Mouse (Mus musculus) limb, embryonic 14.5 days (tissue): ENCODE results near the gene Smim6. TPM values are rescaled to one million over a fixed set of nuclear protein-coding genes. Genes with fewer than 3 reads are reported as not detected.

ENCODE experiments used
- ATAC-seq: fragments of 200-750 bp; cut with Nextera tagmentation; 2 replicates; pipeline ENCODE4 v1.8.0; 2017; ENCODE audit warnings: low read depth, moderate number of reproducible peaks, moderate TSS enrichment; ENCODE audit not compliant: low FRiP score
- DNase-seq: peaks from one replicate; pipeline ENCODE4 v3.0.0-alpha.2; 2015; ENCODE audit warnings: low spot score
- H3K27ac ChIP-seq: fragments of 300-500 bp; sonication (generic); replicated peaks from 2 replicates; pipeline ENCODE4 v1.5.1; 2014; ENCODE audit warnings: low read depth, mild to moderate bottlenecking, low read length, moderate library complexity, mixed read lengths
- H3K27me3 ChIP-seq: fragments of 300-500 bp; sonication (generic); 2 replicates; pipeline ENCODE4 v1.6.1; 2014; ENCODE audit warnings: low read length, mixed read lengths; ENCODE audit not compliant: control insufficient read depth, insufficient read depth
- H3K36me3 ChIP-seq: fragments of 300-500 bp; sonication (generic); 2 replicates; pipeline ENCODE4 v1.6.1; 2014; ENCODE audit warnings: mild to moderate bottlenecking, low read length, moderate library complexity, mixed read lengths; ENCODE audit not compliant: control insufficient read depth, insufficient read depth
- H3K4me1 ChIP-seq: fragments of 300-500 bp; sonication (generic); 2 replicates; pipeline ENCODE4 v1.6.1; 2014; ENCODE audit warnings: antibody characterized with exemption, low read length, mixed read lengths; ENCODE audit not compliant: control insufficient read depth, insufficient read depth
- H3K4me2 ChIP-seq: fragments of 300-500 bp; sonication (generic); replicated peaks from 2 replicates; pipeline ENCODE4 v1.6.1; 2014; ENCODE audit warnings: low read depth, mild to moderate bottlenecking, low read length, moderate library complexity; ENCODE audit not compliant: severe bottlenecking
- H3K4me3 ChIP-seq: fragments of 300-500 bp; sonication (generic); replicated peaks from 2 replicates; pipeline ENCODE4 v1.5.1; 2014; ENCODE audit warnings: low read length
- H3K9ac ChIP-seq: fragments of 300-500 bp; sonication (generic); 2 replicates; pipeline ENCODE4 v1.6.1; 2014; ENCODE audit warnings: mild to moderate bottlenecking, low read depth, low read length, moderate library complexity; ENCODE audit not compliant: severe bottlenecking
- H3K9me3 ChIP-seq: fragments of 300-500 bp; sonication (generic); 2 replicates; pipeline ENCODE4 v1.6.1; 2016; ENCODE audit warnings: low read length; ENCODE audit not compliant: control insufficient read depth
- POLR2A ChIP-seq: fragments of 200-500 bp; IDR thresholded peaks from 2 replicates; pipeline ENCODE4 v1.8.0; 2012; ENCODE audit warnings: inconsistent platforms, mild to moderate bottlenecking, moderate library complexity, borderline replicate concordance; ENCODE audit not compliant: insufficient read depth, insufficient read length; ENCODE audit errors: extremely low read depth
- WGBS: fragments of 180-500 bp; shearing (Covaris S2); extraction: QIAGEN DNeasy Blood & Tissue Kit; methylation state at CpG from one replicate; pipeline ENCODE4 v1.1.7; 2014; 5-methylcytosine and 5-hydroxymethylcytosine counted together
- polyA plus RNA-seq, 2 experiments: library from polyadenylated mRNA; depleted of rRNA in 1 of 2; stranded (reverse) in 1 of 2; unstranded in 1 of 2; fragments of >200 nt; fragmentation: Nextera tagmentation in 1 of 2; extraction: Ambion mirVana in 1 of 2; gene quantifications; 2 replicates each; pipeline versions ENCODE4 v1.2.1 to v1.2.3; 2012 to 2014

Smim6 gene
- polyA plus RNA-seq, 2 experiments, result 0.52 to 0.89 TPM

DNA sequence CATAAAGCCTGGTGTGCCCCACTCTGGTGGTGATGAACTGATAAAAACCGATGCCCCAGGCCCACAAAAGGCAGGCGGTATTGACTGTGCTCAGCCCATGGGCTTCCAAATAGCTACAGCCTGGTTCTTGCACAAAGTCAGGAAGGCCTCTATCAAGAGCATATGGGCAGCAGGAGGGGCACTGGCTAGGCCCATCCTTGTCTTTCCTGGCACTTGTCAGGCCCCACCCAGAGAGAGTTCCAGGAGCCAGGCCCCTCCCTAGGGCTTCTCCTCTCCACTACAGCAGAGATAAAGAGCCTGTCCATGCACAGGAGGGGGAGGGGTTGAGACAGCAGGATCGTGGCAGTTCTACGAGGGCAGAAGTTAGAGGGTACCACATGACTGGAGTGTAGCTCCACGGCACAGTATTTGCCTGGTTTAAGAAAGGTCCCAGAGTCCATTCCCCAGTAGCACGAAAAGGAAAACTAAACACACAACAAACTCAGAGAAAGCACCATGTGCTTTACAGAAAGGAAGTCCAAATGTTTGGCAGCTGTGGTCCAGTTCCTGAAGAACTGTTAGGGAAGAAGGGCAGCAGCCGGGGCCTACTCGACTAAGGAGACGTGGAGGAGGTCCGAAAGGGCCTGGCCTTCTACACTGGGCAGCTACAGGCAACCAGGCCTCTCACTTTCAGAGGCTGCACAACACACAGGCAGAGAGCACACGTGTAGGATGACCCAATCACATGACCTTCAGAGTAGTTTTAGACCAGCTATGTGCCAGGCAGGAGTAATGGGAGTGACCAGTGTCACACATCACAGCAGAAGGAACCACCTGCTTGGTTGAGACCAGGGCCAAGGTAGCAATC lies 8.2 kb upstream of the Smim6 start:
- Histone ChIP-seq H3K27ac (no peak overlapping the region), H3K4me2 (no peak overlapping the region), H3K27me3 (no peaks in the 10 kb centered on the region), H3K4me3 (no peak overlapping the region), H3K9ac (no peak overlapping the region), H3K4me1 (peaks cover 12% of the 10 kb centered on the region; the same call in 1 of the 2 replicates), H3K9me3 (no peaks in the 10 kb centered on the region), H3K36me3 (peaks cover 3% of the 10 kb centered on the region; the same call in 1 of the 2 replicates)
- DNase-seq (no peak), ATAC-seq (no peak)
- no peak for TF ChIP-seq POLR2A
- WGBS, result 79% methylated on average over 11 of the region's 11 CpGs

DNA sequence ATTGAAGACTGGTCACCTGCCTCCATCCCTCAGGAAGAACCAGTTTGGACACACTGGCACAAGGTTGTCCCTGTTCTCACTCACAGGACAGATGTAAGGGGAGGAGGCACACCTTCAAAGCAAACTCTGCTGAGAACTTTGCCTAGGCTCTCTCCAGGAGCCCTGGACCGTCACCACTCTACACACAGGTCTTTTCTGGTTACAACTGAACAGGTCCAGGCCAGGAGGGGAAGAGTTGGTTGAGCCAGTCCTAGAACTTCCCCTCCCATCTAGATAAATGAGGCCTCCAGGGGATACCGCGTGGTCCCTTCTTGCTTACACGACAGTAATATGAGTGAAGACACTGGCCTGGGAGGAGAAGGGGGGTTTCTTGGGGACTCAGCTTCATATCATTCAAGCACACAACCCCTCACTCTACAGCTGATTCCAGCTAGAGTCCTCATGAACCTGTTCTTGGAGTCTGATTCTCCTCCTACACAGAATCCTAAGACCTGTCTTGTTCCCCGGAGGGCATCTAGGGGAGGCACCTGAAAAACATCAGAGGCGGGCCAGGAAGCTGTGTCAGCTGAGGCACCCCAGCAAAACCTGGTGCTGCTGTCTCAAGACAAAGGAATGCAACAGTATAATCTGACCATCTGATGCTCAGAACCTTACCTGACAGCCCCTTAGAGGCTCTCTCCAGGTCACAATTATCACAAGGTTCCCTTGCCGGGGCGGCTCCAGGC lies 7.4 kb upstream of the Smim6 start:
- no peak for TF ChIP-seq POLR2A
- Histone ChIP-seq H3K4me1 (peaks cover 12% of the 10 kb centered on the region; the same call in 1 of the 2 replicates), H3K9me3 (no peaks in the 10 kb centered on the region), H3K4me2 (no peak overlapping the region), H3K9ac (no peak overlapping the region), H3K4me3 (no peak overlapping the region), H3K36me3 (peaks cover 3% of the 10 kb centered on the region; the same call in 1 of the 2 replicates), H3K27ac (no peak overlapping the region), H3K27me3 (no peaks in the 10 kb centered on the region)
- ATAC-seq, result no peak
- DNase-seq, result no peak
- 75% methylated on average over 8 of the region's 8 CpGs for WGBS

DNA sequence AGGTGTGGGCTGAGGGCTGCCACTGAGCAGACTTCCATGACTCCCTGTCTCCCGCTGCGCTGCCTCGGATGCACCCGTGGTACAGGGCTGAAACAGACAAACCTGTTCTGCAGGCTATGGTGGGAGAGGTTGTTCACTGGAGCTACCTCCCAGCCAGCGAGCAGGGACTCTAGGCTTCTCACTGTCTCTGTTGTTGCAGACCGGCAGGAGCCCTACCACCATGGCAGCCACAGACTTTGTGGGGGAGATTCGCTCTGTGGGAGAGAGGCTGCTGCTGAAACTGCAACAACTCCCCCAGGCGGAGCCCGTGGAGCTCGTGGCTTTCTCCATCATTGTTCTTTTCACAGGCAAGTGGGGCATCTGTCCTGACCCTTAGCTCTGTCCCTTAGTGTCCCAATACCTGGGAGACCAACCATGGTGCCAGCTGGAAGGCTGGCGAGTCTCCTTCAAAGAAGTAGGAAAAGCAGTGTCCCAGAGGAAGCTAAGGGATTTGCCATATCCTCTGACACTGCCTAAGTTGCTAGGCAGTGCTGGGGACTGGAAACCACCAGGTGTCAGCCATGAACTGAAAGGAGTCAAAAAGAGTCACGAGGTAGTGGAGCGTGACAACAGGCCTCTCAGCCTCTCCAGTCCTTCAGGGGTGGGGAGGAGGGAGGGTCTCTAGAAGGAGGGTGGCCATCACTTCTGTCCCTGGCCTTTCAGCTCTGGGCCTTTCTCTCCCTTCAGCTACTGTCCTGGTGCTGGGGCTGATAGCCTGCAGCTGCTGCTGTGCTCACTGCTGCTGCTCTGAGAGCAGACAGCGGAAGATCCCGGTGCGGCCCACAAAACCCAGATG lies 6.6 kb upstream of the Smim6 start:
- Histone ChIP-seq H3K4me3 (no peak overlapping the region), H3K36me3 (peaks cover 3% of the 10 kb centered on the region; the same call in 1 of the 2 replicates), H3K9ac (no peak overlapping the region), H3K27me3 (no peaks in the 10 kb centered on the region), H3K4me2 (no peak overlapping the region), H3K9me3 (no peaks in the 10 kb centered on the region), H3K4me1 (peaks cover 7% of the 10 kb centered on the region; the same call in 1 of the 2 replicates), H3K27ac (0 out of 2 replicates have a peak overlapping the region, but pooled peaks have one; percentile 9)
- DNase-seq, result peak; percentile 22
- no peak for TF ChIP-seq POLR2A
- 61% methylated on average over 16 of the region's 16 CpGs for WGBS
- ATAC-seq, result no peak

DNA sequence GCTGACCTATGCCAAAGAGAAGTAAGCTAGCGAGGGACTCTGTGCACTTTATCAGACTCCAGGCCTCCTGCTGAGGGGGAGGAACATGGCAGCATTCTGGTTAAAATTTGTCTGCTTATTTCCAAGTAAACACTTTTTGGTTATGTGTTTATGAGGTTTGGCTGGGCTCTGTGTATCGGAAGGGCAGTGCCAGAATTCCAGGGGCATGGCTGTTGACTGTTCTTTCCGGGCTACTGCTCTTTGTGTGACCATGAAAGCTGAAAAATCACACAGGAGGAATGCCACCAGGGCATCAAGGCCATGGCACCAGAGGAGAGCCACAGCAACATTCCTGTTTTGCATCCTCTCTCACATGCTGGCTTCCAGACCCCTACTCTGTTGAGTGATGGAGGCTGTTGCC lies 5.7 kb upstream of the Smim6 start:
- DNase-seq (no peak), ATAC-seq (no peak)
- Histone ChIP-seq H3K4me1 (0 out of 2 replicates have a peak, but pooled peaks cover 5% of the 10 kb centered on the region), H3K27ac (no peak overlapping the region), H3K9me3 (no peaks in the 10 kb centered on the region), H3K36me3 (peaks cover 3% of the 10 kb centered on the region; the same call in 1 of the 2 replicates), H3K4me2 (no peak overlapping the region), H3K9ac (no peak overlapping the region), H3K4me3 (no peak overlapping the region), H3K27me3 (no peaks in the 10 kb centered on the region)
- TF ChIP-seq POLR2A, result no peak
- 77% methylated on average over 3 of the region's 3 CpGs for WGBS
